Mouse (Mus musculus): ENCODE measurements at regions not wholly inside any gene's neighbourhood (a gene's known extent, or its start where the extent isn't known, plus 50 kb on each side); places are given as distances from the start of the nearest gene placed in this dataset.

DNA sequence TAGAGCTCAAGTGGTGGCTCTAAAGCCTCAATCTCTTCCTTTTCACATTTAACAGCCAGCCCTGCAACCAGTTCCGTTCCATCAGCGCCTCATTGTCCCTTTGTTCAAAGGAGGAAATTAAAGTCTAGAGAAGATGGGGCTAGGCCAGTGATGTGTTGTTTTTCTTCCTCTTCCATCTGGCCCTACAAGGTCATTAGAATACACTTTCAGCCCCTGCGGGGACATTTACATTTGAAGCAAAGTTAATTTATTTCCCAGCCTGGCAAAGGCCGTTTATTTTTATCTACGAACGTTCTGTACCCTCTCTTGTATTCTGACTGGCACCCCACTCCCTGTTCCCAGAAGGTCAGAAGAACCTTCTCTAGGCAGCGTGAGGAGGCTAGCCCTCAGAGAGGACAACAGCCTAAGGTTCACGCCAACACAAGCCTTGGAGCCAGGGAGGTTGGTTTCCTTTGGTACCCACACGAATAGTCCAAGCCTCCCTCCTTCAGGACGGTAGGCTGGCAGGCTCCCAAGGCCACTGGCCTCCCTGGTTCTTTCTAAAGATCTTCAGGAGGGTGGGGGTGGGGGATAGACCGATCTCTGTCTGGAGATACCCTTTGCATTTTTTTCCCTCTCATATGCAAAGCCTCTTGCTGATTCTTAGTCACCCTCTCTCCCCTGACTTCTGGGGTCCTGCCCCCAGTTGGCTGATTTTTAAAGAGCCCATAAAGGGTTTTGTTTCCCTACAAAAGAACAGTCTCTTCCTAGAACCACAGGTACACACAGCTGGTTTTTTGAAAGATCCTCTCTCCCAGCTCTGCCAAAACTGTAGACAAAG, 111.6 kb downstream of the Rpap3 start:
- Histone ChIP-seq H3K9ac (ENCODE audit: low read length) (no peak overlapping the region), H3K27me3 (ENCODE audit: control insufficient read depth, insufficient read depth, low read length) (no peaks in the 10 kb centered on the region), H3K4me2 (ENCODE audit: low read length) (no peak overlapping the region), H3K36me3 (ENCODE audit: control insufficient read depth, insufficient read depth, low read length) (no peaks in the 10 kb centered on the region), H3K4me1 (ENCODE audit: control insufficient read depth in 2 of 2, insufficient read depth in 2 of 2, low read length in 2 of 2) (peaks cover 0 to 3% of the 10 kb centered on the region in 2 experiments; a peak in 1 of 4 replicates), H3K9me3 (ENCODE audit: control insufficient read depth, low read length) (no peaks in the 10 kb centered on the region), H3K4me3 (ENCODE audit: control insufficient read depth in 1 of 2, insufficient read depth in 1 of 2, low read depth in 1 of 2, low read length in 2 of 2) (no peak overlapping the region), H3K27ac (replicated peaks in 1 of 2; ENCODE audit: control insufficient read depth in 1 of 2, insufficient read depth in 1 of 2, low read depth in 2 of 2, low read length in 2 of 2) (peak overlapping the region; percentile 25 to 61; a peak in 3 of 4 replicates)
- ATAC-seq (ENCODE audit: insufficient number of reproducible peaks, insufficient read depth, low FRiP score, low read depth) = no peak
- 47% methylated on average over 11 of the region's 11 CpGs for WGBS

DNA sequence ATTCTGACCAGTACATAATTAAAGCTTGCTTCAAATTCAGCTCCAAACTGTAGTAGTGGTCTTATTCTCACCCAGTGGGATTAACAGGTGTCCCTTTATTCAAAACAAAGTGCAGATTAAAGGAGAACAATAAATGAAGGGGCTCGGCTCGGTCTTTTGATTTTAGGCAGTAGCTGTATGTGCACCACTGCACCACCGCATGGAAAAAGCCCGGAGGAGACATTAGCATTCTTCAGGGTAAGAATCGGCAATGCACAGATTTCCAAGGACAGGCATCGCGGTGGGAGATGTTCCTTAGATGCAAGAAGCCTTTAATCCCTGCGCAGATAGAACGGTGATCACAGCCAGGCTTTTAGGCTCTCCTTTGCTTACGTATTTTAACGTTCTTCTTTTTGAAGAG, 112.8 kb downstream of the Rpap3 start:
- no peaks in the 10 kb centered on the region for H3K27me3 ChIP-seq (ENCODE audit: control insufficient read depth, insufficient read depth, low read length)
- no peak overlapping the region for H3K9ac ChIP-seq (ENCODE audit: low read length)
- WGBS = 82% methylated on average over 11 of the region's 11 CpGs
- no peaks in the 10 kb centered on the region for H3K9me3 ChIP-seq (ENCODE audit: control insufficient read depth, low read length)
- no peak for ATAC-seq (ENCODE audit: insufficient number of reproducible peaks, insufficient read depth, low FRiP score, low read depth)
- H3K4me3 ChIP-seq (ENCODE audit: control insufficient read depth in 1 of 2, insufficient read depth in 1 of 2, low read depth in 1 of 2, low read length in 2 of 2) = no peak overlapping the region
- H3K4me1 ChIP-seq (ENCODE audit: control insufficient read depth in 2 of 2, insufficient read depth in 2 of 2, low read length in 2 of 2) = peaks cover 0 to 3% of the 10 kb centered on the region in 2 experiments; a peak in 1 of 4 replicates
- no peak overlapping the region for H3K27ac ChIP-seq (replicated peaks in 1 of 2; ENCODE audit: control insufficient read depth in 1 of 2, insufficient read depth in 1 of 2, low read depth in 2 of 2, low read length in 2 of 2)
- no peak overlapping the region for H3K4me2 ChIP-seq (ENCODE audit: low read length)
- H3K36me3 ChIP-seq (ENCODE audit: control insufficient read depth, insufficient read depth, low read length) = no peaks in the 10 kb centered on the region

DNA sequence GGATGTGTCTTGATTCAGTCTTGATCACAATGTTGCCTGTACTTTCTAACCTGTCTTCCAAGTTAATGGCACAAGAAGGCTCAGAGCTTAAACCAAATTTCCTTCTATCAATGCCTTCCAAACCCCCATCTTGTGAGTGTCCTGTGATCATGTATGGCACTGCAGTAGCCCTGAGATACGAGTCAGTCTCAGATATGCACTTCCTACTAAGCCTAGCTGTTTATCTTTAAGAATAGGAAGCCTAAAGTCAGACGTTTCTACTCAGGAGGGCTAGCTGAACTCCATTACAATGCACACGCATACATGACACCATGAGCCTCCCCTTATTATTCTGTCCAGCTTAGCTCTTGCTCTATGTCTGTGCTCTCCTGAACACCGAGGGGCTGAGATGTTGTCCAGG, 114.2 kb downstream of the Rpap3 start:
- no peak overlapping the region for H3K4me3 ChIP-seq (ENCODE audit: control insufficient read depth in 1 of 2, insufficient read depth in 1 of 2, low read depth in 1 of 2, low read length in 2 of 2)
- no peak for ATAC-seq (ENCODE audit: insufficient number of reproducible peaks, insufficient read depth, low FRiP score, low read depth)
- no peaks in the 10 kb centered on the region for H3K27me3 ChIP-seq (ENCODE audit: control insufficient read depth, insufficient read depth, low read length)
- peak overlapping the region; percentile 33 to 50; a peak in 3 of 4 replicates for H3K27ac ChIP-seq (replicated peaks in 1 of 2; ENCODE audit: control insufficient read depth in 1 of 2, insufficient read depth in 1 of 2, low read depth in 2 of 2, low read length in 2 of 2)
- H3K4me2 ChIP-seq (ENCODE audit: low read length) = no peak overlapping the region
- peaks cover 0 to 3% of the 10 kb centered on the region in 2 experiments; a peak in 1 of 4 replicates for H3K4me1 ChIP-seq (ENCODE audit: control insufficient read depth in 2 of 2, insufficient read depth in 2 of 2, low read length in 2 of 2)
- WGBS = 50% methylated on average over 4 of the region's 4 CpGs
- H3K9ac ChIP-seq (ENCODE audit: low read length) = no peak overlapping the region
- H3K9me3 ChIP-seq (ENCODE audit: control insufficient read depth, low read length) = no peaks in the 10 kb centered on the region
- no peaks in the 10 kb centered on the region for H3K36me3 ChIP-seq (ENCODE audit: control insufficient read depth, insufficient read depth, low read length)

DNA sequence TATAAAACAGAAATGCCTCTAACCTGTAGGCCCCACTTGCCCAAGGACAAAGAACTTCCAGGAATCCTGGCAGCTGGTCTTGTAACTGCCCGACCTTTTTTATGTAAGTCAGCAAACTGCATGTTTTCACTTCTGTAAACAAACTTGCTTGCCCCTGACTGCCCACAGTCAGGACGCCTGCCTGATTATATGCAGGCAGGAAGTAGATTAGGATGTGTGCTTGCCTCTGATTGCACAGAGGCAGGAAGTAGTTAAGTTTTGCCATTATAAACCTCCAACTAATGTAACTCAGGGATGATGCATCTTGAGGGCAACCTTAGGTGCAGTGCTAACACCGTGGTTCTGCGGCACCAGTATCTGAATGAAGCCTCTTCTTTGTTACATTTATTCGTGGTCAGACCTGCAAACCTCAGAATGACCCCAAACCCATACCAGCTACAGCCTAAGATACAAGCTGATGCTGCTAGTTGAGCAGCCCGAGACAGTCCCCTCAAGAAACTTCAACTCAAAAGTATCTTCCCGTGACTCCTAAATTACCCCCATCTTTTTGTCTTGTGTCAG, 114.8 kb downstream of the Rpap3 start:
- Histone ChIP-seq H3K9me3 (ENCODE audit: control insufficient read depth, low read length) (no peaks in the 10 kb centered on the region), H3K9ac (ENCODE audit: low read length) (no peak overlapping the region), H3K4me2 (ENCODE audit: low read length) (no peak overlapping the region), H3K27ac (replicated peaks in 1 of 2; ENCODE audit: control insufficient read depth in 1 of 2, insufficient read depth in 1 of 2, low read depth in 2 of 2, low read length in 2 of 2) (peak overlapping the region; percentile 33 to 57), H3K36me3 (ENCODE audit: control insufficient read depth, insufficient read depth, low read length) (no peaks in the 10 kb centered on the region), H3K4me1 (ENCODE audit: control insufficient read depth in 2 of 2, insufficient read depth in 2 of 2, low read length in 2 of 2) (peaks cover 0 to 3% of the 10 kb centered on the region in 2 experiments; a peak in 1 of 4 replicates), H3K4me3 (ENCODE audit: control insufficient read depth in 1 of 2, insufficient read depth in 1 of 2, low read depth in 1 of 2, low read length in 2 of 2) (no peak overlapping the region), H3K27me3 (ENCODE audit: control insufficient read depth, insufficient read depth, low read length) (no peaks in the 10 kb centered on the region)
- ATAC-seq (ENCODE audit: insufficient number of reproducible peaks, insufficient read depth, low FRiP score, low read depth) = no peak
- 59% methylated on average over 7 of the region's 7 CpGs for WGBS

DNA sequence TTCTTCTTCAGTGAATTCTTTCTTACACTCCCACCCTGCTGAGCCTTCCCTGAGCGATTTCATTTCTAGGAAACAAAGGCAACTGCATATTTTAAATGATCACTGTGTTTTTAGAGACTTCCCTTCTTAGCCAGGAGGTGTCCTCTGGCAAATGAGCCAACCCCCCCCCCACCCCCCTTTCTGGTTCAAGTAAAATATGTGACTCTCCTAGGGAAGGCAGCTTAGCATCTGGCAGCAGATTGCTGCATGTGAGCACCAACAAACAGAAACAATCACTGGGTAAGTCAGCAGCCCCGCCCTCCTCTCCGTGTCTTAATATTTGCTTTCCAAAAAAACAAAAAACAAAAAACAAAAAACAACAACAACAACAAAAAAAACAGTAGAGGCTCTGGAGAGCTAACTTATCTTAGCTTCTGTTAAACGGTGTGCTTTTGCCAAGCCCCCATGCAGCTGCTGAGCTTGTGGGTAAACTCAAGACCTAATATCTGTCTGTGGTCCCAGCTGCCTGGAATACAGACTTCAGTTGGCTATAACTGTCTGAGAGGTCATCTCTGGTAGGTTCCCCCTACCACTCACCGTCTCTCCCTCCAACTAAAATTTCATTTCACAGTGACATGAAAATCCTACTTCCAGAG, 117.9 kb downstream of the Rpap3 start:
- 76% methylated on average over 5 of the region's 5 CpGs for WGBS
- Histone ChIP-seq H3K9me3 (ENCODE audit: control insufficient read depth, low read length) (no peaks in the 10 kb centered on the region), H3K9ac (ENCODE audit: low read length) (no peak overlapping the region), H3K27me3 (ENCODE audit: control insufficient read depth, insufficient read depth, low read length) (no peaks in the 10 kb centered on the region), H3K27ac (replicated peaks in 1 of 2; ENCODE audit: control insufficient read depth in 1 of 2, insufficient read depth in 1 of 2, low read depth in 2 of 2, low read length in 2 of 2) (no peak overlapping the region), H3K4me1 (ENCODE audit: control insufficient read depth in 2 of 2, insufficient read depth in 2 of 2, low read length in 2 of 2) (no peaks in the 10 kb centered on the region), H3K4me2 (ENCODE audit: low read length) (no peak overlapping the region), H3K4me3 (ENCODE audit: control insufficient read depth in 1 of 2, insufficient read depth in 1 of 2, low read depth in 1 of 2, low read length in 2 of 2) (no peak overlapping the region), H3K36me3 (ENCODE audit: control insufficient read depth, insufficient read depth, low read length) (no peaks in the 10 kb centered on the region)
- ATAC-seq (ENCODE audit: insufficient number of reproducible peaks, insufficient read depth, low FRiP score, low read depth) = no peak

DNA sequence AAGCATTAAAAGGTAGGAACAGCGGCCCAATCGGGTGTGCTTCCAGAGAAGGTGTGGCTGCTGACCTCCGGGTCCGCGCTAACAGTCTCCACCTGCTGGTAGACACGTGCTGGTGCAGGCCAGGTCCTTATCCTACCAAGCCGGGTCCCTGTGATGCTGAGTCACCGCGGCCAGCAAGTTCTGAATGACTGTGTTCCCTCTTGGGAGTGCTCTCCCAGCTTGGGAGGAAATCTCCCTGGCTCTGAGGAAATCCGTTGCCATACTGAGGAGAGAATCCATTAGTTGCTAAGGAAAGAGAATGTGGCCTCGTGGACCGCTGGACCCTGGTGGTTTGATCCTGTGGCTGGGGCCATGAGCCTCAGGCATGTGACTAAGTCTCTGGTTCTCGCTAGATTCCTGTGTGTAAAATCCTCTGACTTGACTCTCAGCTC, 123.9 kb downstream of the Rpap3 start:
- Histone ChIP-seq H3K36me3 (ENCODE audit: control insufficient read depth, insufficient read depth, low read length) (no peaks in the 10 kb centered on the region), H3K4me1 (ENCODE audit: control insufficient read depth in 2 of 2, insufficient read depth in 2 of 2, low read length in 2 of 2) (peaks cover 0 to 4% of the 10 kb centered on the region in 2 experiments; a peak in 2 of 4 replicates), H3K9ac (ENCODE audit: low read length) (no peak overlapping the region), H3K4me2 (ENCODE audit: low read length) (0 out of 2 replicates have a peak overlapping the region, but pooled peaks have one; percentile 23), H3K27me3 (ENCODE audit: control insufficient read depth, insufficient read depth, low read length) (no peaks in the 10 kb centered on the region), H3K27ac (replicated peaks in 1 of 2; ENCODE audit: control insufficient read depth in 1 of 2, insufficient read depth in 1 of 2, low read depth in 2 of 2, low read length in 2 of 2) (no peak overlapping the region), H3K9me3 (ENCODE audit: control insufficient read depth, low read length) (no peaks in the 10 kb centered on the region), H3K4me3 (ENCODE audit: control insufficient read depth in 1 of 2, insufficient read depth in 1 of 2, low read depth in 1 of 2, low read length in 2 of 2) (no peak overlapping the region)
- 23% methylated on average over 13 of the region's 13 CpGs for WGBS
- peak; percentile 42; the same call in 1 of the 2 replicates for ATAC-seq (ENCODE audit: insufficient number of reproducible peaks, insufficient read depth, low FRiP score, low read depth)

DNA sequence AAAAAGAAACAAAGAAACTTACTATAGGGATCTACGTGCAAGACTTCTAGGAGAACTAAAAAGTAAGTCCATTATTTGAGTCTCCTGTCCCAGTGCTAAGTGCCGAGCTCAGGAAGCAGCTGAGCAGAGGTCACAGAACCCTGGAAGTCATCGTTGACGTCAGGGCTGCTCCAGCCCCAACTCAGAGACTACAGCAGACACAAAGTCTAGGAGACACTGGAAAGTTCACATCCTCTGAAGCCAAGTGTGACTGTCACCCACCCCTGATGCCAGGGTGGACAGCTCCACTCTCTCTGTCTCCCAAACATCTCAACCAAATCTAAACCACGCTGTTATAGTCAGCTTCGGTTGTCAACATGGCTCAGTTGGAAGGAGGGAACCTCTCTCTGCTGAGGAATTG, 124.9 kb downstream of the Rpap3 start:
- peak overlapping the region; percentile 2 to 37; a peak in 1 of 4 replicates for H3K27ac ChIP-seq (replicated peaks in 1 of 2; ENCODE audit: control insufficient read depth in 1 of 2, insufficient read depth in 1 of 2, low read depth in 2 of 2, low read length in 2 of 2)

More for the DNA sequence above, 124.9 kb downstream of the Rpap3 start:
- Histone ChIP-seq H3K9me3 (ENCODE audit: control insufficient read depth, low read length) (no peaks in the 10 kb centered on the region), H3K36me3 (ENCODE audit: control insufficient read depth, insufficient read depth, low read length) (no peaks in the 10 kb centered on the region), H3K4me1 (ENCODE audit: control insufficient read depth in 2 of 2, insufficient read depth in 2 of 2, low read length in 2 of 2) (peaks cover 0 to 4% of the 10 kb centered on the region in 2 experiments; a peak in 2 of 4 replicates), H3K27me3 (ENCODE audit: control insufficient read depth, insufficient read depth, low read length) (no peaks in the 10 kb centered on the region), H3K4me3 (ENCODE audit: control insufficient read depth in 1 of 2, insufficient read depth in 1 of 2, low read depth in 1 of 2, low read length in 2 of 2) (no peak overlapping the region), H3K9ac (ENCODE audit: low read length) (no peak overlapping the region), H3K4me2 (ENCODE audit: low read length) (no peak overlapping the region)
- ATAC-seq (ENCODE audit: insufficient number of reproducible peaks, insufficient read depth, low FRiP score, low read depth) = 0 out of 2 replicates have a peak, but pooled peaks have one; percentile 27
- WGBS = 71% methylated on average over 6 of the region's 6 CpGs
